12 mouse cellular contexts compared by ENCODE assay signal in the genomic region with DNA sequence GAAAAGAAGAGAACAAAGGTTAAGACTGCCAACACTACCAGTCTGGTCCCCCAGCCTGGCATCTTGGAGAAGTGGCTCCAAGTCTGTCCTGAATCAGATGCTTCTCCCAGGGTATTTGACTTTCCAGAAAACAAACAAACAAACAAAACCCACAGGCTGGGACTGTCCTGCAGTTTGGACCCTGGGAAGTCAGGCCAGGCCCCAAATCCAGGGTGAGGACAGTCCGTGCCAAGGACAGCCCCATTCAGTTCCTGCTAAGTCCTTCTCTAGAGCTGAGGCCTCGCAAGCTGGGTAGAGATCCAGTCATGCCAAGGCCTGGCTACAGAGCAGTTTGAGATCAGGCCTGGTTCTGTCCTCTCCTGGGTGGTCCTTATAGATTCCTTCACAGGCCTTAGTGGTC.
"Had no signal": no experiment of that assay in that cellular context is flagged by ENCODE, and none has a peak within 500 bp of the region (broad histone marks: within the 10 kb centered on the region; RNA-seq: fewer than 3 reads in every experiment).

No protein-coding gene starts in this region.

- DNase-seq: kidney, adult 9 months; kidney, postnatal 4 days; lung, adult 2 months; lung, postnatal 36 days; midbrain, embryonic 14.5 days; right cerebral cortex, adult 18-20 months had no signal

- H3K27ac ChIP-seq: kidney, postnatal 0 days; limb, embryonic 10.5 days; liver, embryonic 15.5 days; neural tube, embryonic 13.5 days; stomach, postnatal 0 days had no signal

- H3K4me3 ChIP-seq: left cerebral cortex, adult 2 months; limb, embryonic 10.5 days; liver, embryonic 15.5 days; neural tube, embryonic 13.5 days had no signal
